Mouse (Mus musculus) ES-E14 (cell line): ENCODE measurements around the gene Ccdc182.

ENCODE experiments used
- HCFC1 ChIP-seq: IDR thresholded peaks from 2 replicates; pipeline ENCODE4 v1.6.1; 2012; ENCODE audit warnings: low read length, inconsistent platforms, borderline replicate concordance; ENCODE audit not compliant: insufficient read depth
- ZC3H11A ChIP-seq: IDR thresholded peaks from 2 replicates; pipeline ENCODE4 v1.6.1; 2012; ENCODE audit warnings: low read depth, mild to moderate bottlenecking, inconsistent platforms, low read length, borderline replicate concordance

DNA sequence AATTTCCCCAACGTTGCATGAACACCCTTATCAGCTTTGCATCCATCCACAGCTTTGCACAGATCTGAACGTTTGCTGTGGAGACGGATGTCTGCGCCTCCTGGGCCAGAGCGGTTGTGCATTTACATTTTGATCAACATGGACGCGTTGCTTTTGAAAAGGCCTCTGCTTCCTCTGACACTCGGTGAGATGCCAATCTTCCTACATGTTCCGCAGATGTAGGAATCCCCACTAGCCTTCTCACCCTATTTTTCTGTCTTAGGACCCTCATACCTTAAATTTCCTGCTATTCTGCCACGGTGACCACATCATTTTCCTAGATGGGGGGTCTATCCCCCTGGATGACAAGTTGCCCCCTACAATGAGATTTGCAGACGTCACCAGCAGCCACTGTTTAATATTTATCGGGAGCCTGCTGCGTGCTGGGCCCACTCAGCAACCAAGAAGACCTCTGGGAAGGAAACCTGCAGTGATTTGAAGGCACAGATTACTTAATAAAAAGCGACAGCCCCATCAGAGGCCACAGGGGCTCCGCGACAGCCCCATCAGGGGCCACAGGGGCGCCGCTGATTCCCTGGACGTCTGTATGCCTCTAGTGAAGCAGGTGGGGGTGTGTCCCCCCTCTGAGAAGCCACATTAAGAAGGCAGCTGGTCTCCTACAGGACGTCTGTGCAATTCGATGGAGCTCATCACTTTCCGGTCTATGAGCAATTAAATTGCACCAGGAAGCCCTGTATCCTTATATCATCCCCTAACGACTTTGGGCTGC, 19.6 kb upstream of the Ccdc182 start:
- TF ChIP-seq HCFC1 (no peak), ZC3H11A (no peak)
